Mouse (Mus musculus) CH12.LX (cell line): ENCODE results near the gene Cnp. TPM values are rescaled to one million over a fixed set of nuclear protein-coding genes. Genes with fewer than 3 reads are reported as not detected.
A peak's percentile ranks its signal among the peaks of the same experiment; 100 is the strongest.
"Not testable (repeated sequence)": the region's sequence is repeated elsewhere in the genome, so short reads cannot be mapped to it uniquely, and the experiment has no call there.

Experiments used
- DNase-seq: peaks from one replicate; pipeline ENCODE4 v3.0.0-alpha.2; 2013; ENCODE audit errors: extremely low read depth
- H3K27ac ChIP-seq: 2 replicates; pipeline ENCODE4 v1.5.1; 2012; ENCODE audit warnings: low read depth, mild to moderate bottlenecking, control low read depth, moderate library complexity; ENCODE audit not compliant: insufficient read depth
- H3K27me3 ChIP-seq: replicated peaks from 2 replicates; pipeline ENCODE3; 2012; ENCODE audit warnings: inconsistent platforms
- H3K36me3 ChIP-seq, 2 experiments: replicated peaks in 1 of 2; 2 replicates each; pipeline versions ENCODE3 to v1.6.1; 2012; ENCODE audit warnings: inconsistent platforms in 1 of 2, low read length in 1 of 2, mild to moderate bottlenecking in 1 of 2, mixed read lengths in 1 of 2, moderate library complexity in 1 of 2; ENCODE audit not compliant: control insufficient read depth in 1 of 2, insufficient read depth in 1 of 2
- H3K4me1 ChIP-seq, 2 experiments: 2 replicates each; pipeline ENCODE4 v1.6.1; 2012; ENCODE audit warnings: inconsistent platforms in 1 of 2, moderate library complexity in 1 of 2; ENCODE audit not compliant: insufficient read depth in 2 of 2, control insufficient read depth in 1 of 2
- H3K4me2 ChIP-seq: 2 replicates; pipeline ENCODE4 v1.6.1; 2012; ENCODE audit warnings: low read depth, mild to moderate bottlenecking, control low read depth; ENCODE audit not compliant: poor library complexity, insufficient read depth, severe bottlenecking
- H3K4me3 ChIP-seq, 3 experiments: fragments of 150-350 bp in 1 of 3; sonication (generic) in 1 of 3; replicated peaks in 1 of 3; 2 replicates each; pipeline versions ENCODE3 to v1.5.1; 2011 to 2012; ENCODE audit warnings: low read depth in 2 of 3, low read length in 2 of 3, mild to moderate bottlenecking in 2 of 3, moderate library complexity in 2 of 3, control low read depth in 1 of 3, improper control_type of control experiment in 1 of 3, inconsistent platforms in 1 of 3, mixed read lengths in 1 of 3; ENCODE audit not compliant: poor library complexity in 1 of 3
- H3K79me2 ChIP-seq: replicated peaks from 2 replicates; pipeline ENCODE4 v1.6.1; 2012; ENCODE audit warnings: mild to moderate bottlenecking, moderate library complexity; ENCODE audit not compliant: control insufficient read depth, poor library complexity, insufficient read depth, severe bottlenecking; ENCODE audit errors: extremely low read depth
- H3K9ac ChIP-seq: 2 replicates; pipeline ENCODE4 v1.6.1; 2012; ENCODE audit warnings: low read depth, mild to moderate bottlenecking, control low read depth, moderate library complexity; ENCODE audit not compliant: insufficient read depth
- H3K9me3 ChIP-seq: replicated peaks from 2 replicates; pipeline ENCODE3; 2012; ENCODE audit warnings: low read length, inconsistent platforms, mixed read lengths
- CHD1 ChIP-seq: IDR thresholded peaks from 2 replicates; pipeline ENCODE4 v1.6.1; 2012; ENCODE audit warnings: low read depth, low read length, improper control_type of control experiment, inconsistent platforms
- CHD2 ChIP-seq: IDR thresholded peaks from 2 replicates; pipeline ENCODE4 v1.6.1; 2011; ENCODE audit warnings: low read length, improper control_type of control experiment
- GABPA ChIP-seq: IDR thresholded peaks from 2 replicates; pipeline ENCODE4 v1.6.1; 2012; ENCODE audit warnings: low read depth, low read length, improper control_type of control experiment, inconsistent platforms; ENCODE audit not compliant: insufficient replicate concordance
- HCFC1 ChIP-seq: IDR thresholded peaks from 2 replicates; pipeline ENCODE4 v1.6.1; 2012; ENCODE audit warnings: low read depth, mild to moderate bottlenecking, inconsistent platforms, low read length, improper control_type of control experiment
- IRF4 ChIP-seq: IDR thresholded peaks from 2 replicates; pipeline ENCODE4 v1.6.1; 2014; ENCODE audit warnings: low read depth, mild to moderate bottlenecking, inconsistent platforms, low read length, improper control_type of control experiment
- JUN ChIP-seq: IDR thresholded peaks from 2 replicates; pipeline ENCODE4 v1.6.1; 2011; ENCODE audit warnings: low read depth, mild to moderate bottlenecking, low read length, improper control_type of control experiment, moderate library complexity; ENCODE audit not compliant: insufficient read depth
- KAT2A ChIP-seq: IDR thresholded peaks from 2 replicates; pipeline ENCODE4 v1.6.1; 2012; ENCODE audit warnings: low read length, improper control_type of control experiment, inconsistent platforms; ENCODE audit not compliant: insufficient replicate concordance
- MAFK ChIP-seq: IDR thresholded peaks from 2 replicates; pipeline ENCODE4 v1.6.1; 2011; ENCODE audit warnings: low read length, improper control_type of control experiment; ENCODE audit not compliant: insufficient replicate concordance
- MYC ChIP-seq: IDR thresholded peaks from 2 replicates; pipeline ENCODE4 v1.6.1; 2011; ENCODE audit warnings: low read depth, mild to moderate bottlenecking, improper control_type of control experiment, low read length
- PAX5 ChIP-seq: IDR thresholded peaks from 2 replicates; pipeline ENCODE4 v1.6.1; 2012; ENCODE audit warnings: low read length, inconsistent platforms, mixed read lengths
- POLR2AphosphoS2 ChIP-seq: IDR thresholded peaks from 2 replicates; pipeline ENCODE4 v1.6.1; 2011; ENCODE audit warnings: low read depth, low read length, improper control_type of control experiment
- RCOR1 ChIP-seq: conservative IDR thresholded peaks from 2 replicates; pipeline ENCODE4 v1.6.1; 2012; ENCODE audit warnings: low read depth, mild to moderate bottlenecking, inconsistent platforms, low read length, improper control_type of control experiment
- USF2 ChIP-seq: conservative IDR thresholded peaks from 2 replicates; pipeline ENCODE4 v1.6.1; 2011; ENCODE audit warnings: low read depth, low read length, improper control_type of control experiment
- ZMIZ1 ChIP-seq: IDR thresholded peaks from 2 replicates; pipeline ENCODE4 v1.6.1; 2012; ENCODE audit warnings: low read depth, mild to moderate bottlenecking, inconsistent platforms, low read length, improper control_type of control experiment
- dilution Hi-C: fragments of 300-500 bp; cut with MboI; formaldehyde crosslinking; loops from 2 replicates; pipeline ENCODE4 v1.14.3; 2020; ENCODE audit warnings: low sequenced_read_pairs; ENCODE audit not compliant: extremely low pct_unique_long_range_greater_than_20kb, extremely low pct_ligation_motif_present
- in situ Hi-C: fragments of 300-500 bp; cut with MboI; formaldehyde crosslinking; loops from 3 replicates; pipeline ENCODE4 v1.14.3; 2019; ENCODE audit warnings: low sequenced_read_pairs, low pct_ligation_motif_present, low pct_unique_long_range_greater_than_20kb, mixed read lengths
- polyA plus RNA-seq: library from polyadenylated mRNA; unstranded; fragments of >175 nt; gene quantifications from 2 replicates; pipeline ENCODE4 v1.2.1, GENCODE M21; 2012; ENCODE audit warnings: low read depth; ENCODE audit not compliant: insufficient read length
- total RNA-seq, 2 experiments: library from RNA; depleted of rRNA; stranded (reverse); fragments of 300-350 nt in 1 of 2; fragments of >200 nt in 1 of 2; gene quantifications; 2 replicates each; pipeline ENCODE4 v1.2.3; 2012 to 2014

Cnp gene
- total and polyA plus RNA-seq, 3 experiments: 77.7 to 87.8 (median 80.2) TPM

GRCm38 (mm10) chr11:100581756-100582155 lies 7.1 kb downstream of the Cnp start:
- in situ Hi-C loops (no loop called here), dilution Hi-C loops (no loop called here)
- Histone ChIP-seq H3K9me3 (no peaks in the 10 kb centered on the region), H3K27me3 (no peaks in the 10 kb centered on the region), H3K36me3 (peaks cover 80 to 96% of the 10 kb centered on the region in 2 experiments), H3K79me2 (peaks cover 27% of the 10 kb centered on the region), H3K27ac (peak overlapping the region; percentile 83), H3K4me1 (peaks cover 67 to 100% of the 10 kb centered on the region in 2 experiments), H3K4me3 (no peak overlapping the region), H3K4me2 (no peak overlapping the region), H3K9ac (no peak overlapping the region)
- no peak for DNase-seq
- no peak for TF ChIP-seq USF2
- TF ChIP-seq MAFK: no peak
- TF ChIP-seq KAT2A: no peak
- no peak for TF ChIP-seq JUN
- TF ChIP-seq RCOR1: no peak
- no peak for TF ChIP-seq GABPA
- no peak for TF ChIP-seq PAX5
- no peak for TF ChIP-seq IRF4
- TF ChIP-seq HCFC1: no peak
- TF ChIP-seq CHD2: no peak

DNA sequence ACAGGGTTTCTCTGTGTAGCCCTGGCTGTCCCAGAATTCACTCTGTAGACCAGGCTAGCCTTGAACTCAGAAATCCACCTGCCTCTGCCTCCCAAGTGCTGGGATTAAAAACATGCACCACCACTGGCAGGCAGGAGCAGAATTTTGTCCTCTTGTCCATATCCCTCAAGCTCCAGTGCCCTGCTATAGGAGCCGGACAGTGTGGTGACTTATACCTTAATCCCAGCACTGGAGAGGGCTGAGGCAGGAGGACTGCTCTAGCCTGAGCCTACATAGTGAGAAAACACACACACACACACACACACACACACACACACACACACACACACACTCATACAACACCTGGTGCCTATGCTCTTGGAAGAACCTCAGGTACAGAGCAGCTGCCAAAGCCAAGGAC lies 7.7 kb downstream of the Cnp start:
- H3K9me3 ChIP-seq, DNase-seq, in situ Hi-C loops, dilution Hi-C loops, H3K27me3 ChIP-seq, H3K4me3 ChIP-seq: not testable (repeated sequence)
- peaks cover 64 to 99% of the 10 kb centered on the region in 2 experiments for H3K4me1 ChIP-seq
- peak overlapping the region; percentile 11; the same call in 1 of the 2 replicates for H3K9ac ChIP-seq
- H3K36me3 ChIP-seq: peaks cover 83 to 96% of the 10 kb centered on the region in 2 experiments
- TF ChIP-seq MYC: 0 out of 2 replicates have a peak, but pooled peaks have one; percentile 0
- TF ChIP-seq CHD1: 0 out of 2 replicates have a peak, but pooled peaks have one; percentile 67
- TF ChIP-seq POLR2AphosphoS2: peak; percentile 52
- 0 out of 2 replicates have a peak, but pooled peaks have one; percentile 12 for TF ChIP-seq RCOR1
- TF ChIP-seq ZMIZ1: peak; percentile 53; the same call in 1 of the 2 replicates
- H3K4me2 ChIP-seq: peak overlapping the region; percentile 67
- H3K79me2 ChIP-seq: peaks cover 31% of the 10 kb centered on the region
- H3K27ac ChIP-seq: peak overlapping the region; percentile 83
